In the genomic region with DNA sequence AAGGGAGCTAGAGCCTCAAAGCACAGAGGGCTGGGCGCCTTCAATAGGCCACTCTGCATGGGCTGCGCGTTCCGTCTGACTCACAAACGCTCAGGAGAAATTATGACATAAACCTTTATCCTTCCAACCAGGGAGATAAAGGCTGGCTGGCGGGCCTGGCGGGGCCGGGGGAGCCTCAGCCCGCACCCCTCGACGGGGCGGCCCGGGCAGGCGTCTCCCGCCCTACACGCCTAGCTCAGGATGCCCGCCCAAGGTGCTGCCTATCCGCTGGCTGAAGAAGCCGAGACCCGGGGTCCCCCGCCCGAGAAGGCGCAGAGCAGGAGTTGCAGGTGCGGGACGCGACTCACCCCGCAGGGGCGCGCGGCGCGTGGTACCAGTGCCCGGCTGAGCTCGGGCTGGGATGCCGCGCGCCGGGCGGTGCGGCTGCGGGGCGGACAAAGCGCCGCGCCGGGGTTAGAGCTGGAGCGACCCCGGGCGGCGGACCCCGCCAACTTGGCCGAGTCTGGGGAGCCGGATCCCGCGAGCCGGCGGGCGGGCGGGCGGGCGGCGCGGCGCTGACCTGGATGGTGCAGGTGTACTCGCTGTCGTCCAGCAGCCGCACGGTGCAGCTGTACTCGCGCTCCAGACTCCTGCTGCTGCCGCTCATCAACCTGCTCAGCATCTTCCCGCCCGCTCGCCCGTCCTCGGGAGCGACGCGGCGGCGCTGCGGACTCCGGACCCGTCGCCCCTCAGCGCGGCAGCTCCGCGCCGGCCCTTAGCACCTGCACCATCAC, we compare ENCODE assay signal across 9 mouse cellular contexts. TPM values are rescaled to one million over a fixed set of nuclear protein-coding genes. Genes with fewer than 3 reads are reported as not detected.
DNase-seq lines count a peak whose midpoint lies in the region; ATAC-seq and TF ChIP-seq lines count a peak whose summit lies in the region.
"Had no signal": no experiment of that assay in that cellular context is flagged by ENCODE, and none has a peak within 500 bp of the region (broad histone marks: within the 10 kb centered on the region; RNA-seq: fewer than 3 reads in every experiment).

No protein-coding gene starts in this region.

- TF ChIP-seq RAD21 in CH12.LX (IDR thresholded peaks at IDR 0.05; ENCODE audit: low read depth, low read length): no peak

- peaks cover 0 to 4% of the 10 kb centered on the region in 2 experiments; a peak in 1 of 4 replicates for H3K4me1 ChIP-seq in CH12.LX (ENCODE audit: control insufficient read depth in 1 of 2, insufficient read depth in 2 of 2)
- H3K4me1 ChIP-seq in kidney, postnatal 0 days (replicated peaks; ENCODE audit: insufficient read depth, low read length): peaks cover 5% of the 10 kb centered on the region; the same call in 1 of the 2 replicates
- no peaks in the 10 kb centered on the region for H3K4me1 ChIP-seq in stomach, embryonic 16.5 days (ENCODE audit: control insufficient read depth, insufficient read depth, low read length)

- H3K4me3 ChIP-seq in CH12.LX (replicated peaks in 1 of 3; ENCODE audit: low read depth in 2 of 3, low read length in 2 of 3, poor library complexity in 1 of 3): peak overlapping the region; percentile 20 to 62 (median 58)
- H3K4me3 ChIP-seq in kidney, postnatal 0 days (replicated peaks; ENCODE audit: low read depth, low read length): peak overlapping the region; percentile 52
- H3K4me3 ChIP-seq in stomach, embryonic 16.5 days (replicated peaks; ENCODE audit: low read length): peak overlapping the region; percentile 67

- WGBS in kidney, postnatal 0 days: under 1% methylated on average over 49 of the region's 90 CpGs
- under 1% methylated on average over 83 of the region's 90 CpGs for WGBS in stomach, embryonic 16.5 days

- H3K36me3 ChIP-seq in CH12.LX (replicated peaks in 1 of 2; ENCODE audit: control insufficient read depth in 1 of 2, insufficient read depth in 1 of 2, low read length in 1 of 2): no peaks in the 10 kb centered on the region
- no peaks in the 10 kb centered on the region for H3K36me3 ChIP-seq in kidney, postnatal 0 days (ENCODE audit: insufficient read depth, low read length)
- no peaks in the 10 kb centered on the region for H3K36me3 ChIP-seq in stomach, embryonic 16.5 days (ENCODE audit: control insufficient read depth, insufficient read depth, low read length)

- in situ Hi-C loops in CH12.LX (cut with MboI; ENCODE audit: low pct_ligation_motif_present, low pct_unique_long_range_greater_than_20kb, low sequenced_read_pairs): no loop called here

- H3K27ac ChIP-seq in CH12.LX (ENCODE audit: insufficient read depth, low read depth): no peak overlapping the region
- H3K27ac ChIP-seq in kidney, postnatal 0 days: no peak overlapping the region
- peak overlapping the region; percentile 51 for H3K27ac ChIP-seq in stomach, embryonic 16.5 days (ENCODE audit: low read length)

- H3K9me3 ChIP-seq in CH12.LX (replicated peaks; ENCODE audit: low read length): no peaks in the 10 kb centered on the region
- no peaks in the 10 kb centered on the region for H3K9me3 ChIP-seq in kidney, postnatal 0 days (replicated peaks; ENCODE audit: low read length)
- no peaks in the 10 kb centered on the region for H3K9me3 ChIP-seq in stomach, embryonic 16.5 days (replicated peaks; ENCODE audit: control insufficient read depth, low read length)

- H3K9ac ChIP-seq in CH12.LX (ENCODE audit: insufficient read depth, low read depth): no peak overlapping the region
- H3K9ac ChIP-seq in kidney, postnatal 0 days (ENCODE audit: low read depth, low read length): peak overlapping the region; percentile 31; the same call in 1 of the 2 replicates
- peak overlapping the region; percentile 67 for H3K9ac ChIP-seq in stomach, embryonic 16.5 days (ENCODE audit: low read length)

- peak; percentile 39 for DNase-seq in CD4-positive, CD25-positive, alpha-beta regulatory T cell, adult 2 months (ENCODE audit: low read depth, low spot score)
- DNase-seq in CH12.LX (ENCODE audit: extremely low read depth): no peak
- peak; percentile 58 to 71 for DNase-seq in cerebellum, adult 18-20 months
- no peak for DNase-seq in kidney, postnatal 0 days (ENCODE audit: low spot score)
- peak; percentile 24 to 27 for DNase-seq in lung, postnatal 4 days

- no peak for TF ChIP-seq CTCF in CH12.LX (conservative IDR thresholded peaks at IDR 0.05 in 1 of 2, IDR thresholded peaks at IDR 0.05 in 1 of 2; ENCODE audit: low read depth in 2 of 2, low read length in 2 of 2)
- TF ChIP-seq CTCF in kidney, postnatal 0 days (IDR thresholded peaks at IDR 0.05; ENCODE audit: low read depth): no peak

- H3K27me3 ChIP-seq in CH12.LX (replicated peaks): peaks cover 46% of the 10 kb centered on the region
- H3K27me3 ChIP-seq in kidney, postnatal 0 days (ENCODE audit: insufficient read depth, low read length): peaks cover 19% of the 10 kb centered on the region
- peaks cover 4% of the 10 kb centered on the region for H3K27me3 ChIP-seq in stomach, embryonic 16.5 days (ENCODE audit: control insufficient read depth, insufficient read depth, low read length)

- H3K79me2 ChIP-seq in CH12.LX (replicated peaks; ENCODE audit: control insufficient read depth, extremely low read depth, insufficient read depth, poor library complexity, severe bottlenecking): no peaks in the 10 kb centered on the region

- TF ChIP-seq POLR2A in CH12.LX (IDR thresholded peaks at IDR 0.05; ENCODE audit: low read depth, low read length): no peak

- peak overlapping the region; percentile 89 for H3K4me2 ChIP-seq in CH12.LX (ENCODE audit: insufficient read depth, low read depth, poor library complexity, severe bottlenecking)
- peak overlapping the region; percentile 81 for H3K4me2 ChIP-seq in kidney, postnatal 0 days (ENCODE audit: low read length)
- peak overlapping the region; percentile 83 for H3K4me2 ChIP-seq in stomach, embryonic 16.5 days (ENCODE audit: low read depth, low read length)

- dilution Hi-C loops in CH12.LX (cut with MboI; ENCODE audit: extremely low pct_ligation_motif_present, extremely low pct_unique_long_range_greater_than_20kb, low sequenced_read_pairs): no loop called here

- TF ChIP-seq EP300 in CH12.LX (IDR thresholded peaks at IDR 0.05; ENCODE audit: low read length): no peak

- no peak for ATAC-seq in CD4-positive, CD25-positive, alpha-beta regulatory T cell, adult 4 months
- ATAC-seq in frontal cortex, adult (ENCODE audit: low TSS enrichment): peak; percentile 32
- peak; percentile 79 for ATAC-seq in kidney, postnatal 0 days (replicated peaks; ENCODE audit: low FRiP score, low read depth)
- ATAC-seq in stomach, embryonic 16.5 days (ENCODE audit: insufficient read depth, low FRiP score): peak; percentile 80

TF ChIP-seq in CH12.LX, 34 proteins besides CTCF, POLR2A, EP300 and RAD21:
- TF ChIP-seq MXI1 (IDR thresholded peaks at IDR 0.05; ENCODE audit: low read depth, low read length): no peak
- no peak for TF ChIP-seq SIN3A (IDR thresholded peaks at IDR 0.05; ENCODE audit: low read length)
- no peak for TF ChIP-seq BHLHE40 (IDR thresholded peaks at IDR 0.05; ENCODE audit: low read depth, low read length)
- no peak for TF ChIP-seq TBP (conservative IDR thresholded peaks at IDR 0.05; ENCODE audit: low read depth, low read length)
- TF ChIP-seq NELFE (IDR thresholded peaks at IDR 0.05; ENCODE audit: low read depth, low read length): no peak
- no peak for TF ChIP-seq MAX (IDR thresholded peaks at IDR 0.05; ENCODE audit: low read length)
- TF ChIP-seq JUND (conservative IDR thresholded peaks at IDR 0.05; ENCODE audit: low read depth, low read length): no peak
- TF ChIP-seq ZC3H11A (IDR thresholded peaks at IDR 0.05; ENCODE audit: low read depth, low read length): no peak
- TF ChIP-seq CHD2 (IDR thresholded peaks at IDR 0.05; ENCODE audit: low read length): no peak
- no peak for TF ChIP-seq GABPA (IDR thresholded peaks at IDR 0.05; ENCODE audit: insufficient replicate concordance, low read depth, low read length)
- no peak for TF ChIP-seq E2F4 (IDR thresholded peaks at IDR 0.05; ENCODE audit: insufficient replicate concordance, low read depth, low read length)
- no peak for TF ChIP-seq ZMIZ1 (IDR thresholded peaks at IDR 0.05; ENCODE audit: low read depth, low read length)
- TF ChIP-seq HCFC1 (IDR thresholded peaks at IDR 0.05; ENCODE audit: low read depth, low read length): no peak

RNA-seq across cellular contexts. Expression of a gene that starts 0.5 kb away (rescaled TPM):
- 1 to 10 TPM; 1.1 TPM for polyA plus RNA-seq in CD4-positive, CD25-positive, alpha-beta regulatory T cell, adult 4 months (2017; shearing (Covaris generic))
- total RNA-seq in CH12.LX (2012; rRNA removed) (1.9 and 2.1 TPM in 2 replicates), CH12.LX (2014; rRNA removed) (3.2 and 3.7 TPM in 2 replicates)
- 3.5 and 4.3 TPM in 2 replicates for polyA plus RNA-seq in CH12.LX (2012; ENCODE audit: insufficient read length, low read depth)
- polyA plus RNA-seq in kidney, postnatal 0 days (2015; fragmentation: Nextera tagmentation; extraction: Ambion mirVana): 0.37 and 0.42 TPM in 2 replicates
- 3.6 and 3.8 TPM in 2 replicates for polyA plus RNA-seq in stomach, embryonic 16.5 days (2015; fragmentation: Nextera tagmentation; extraction: Ambion mirVana)
- total RNA-seq: hematopoietic stem cell, adult 5-6 weeks had no signal

Comparison
In these comparisons a context has a peak if more than half of its experiments do, and no peak if none do; other contexts are left out.
1. DNase-seq: peak in CD4-positive, CD25-positive, alpha-beta regulatory T cell, adult 2 months (single experiment), cerebellum, adult 18-20 months (2 of 2) and lung, postnatal 4 days (2 of 2); none in CH12.LX (single experiment) and kidney, postnatal 0 days (single experiment).
2. Peak in every context shown above with its lines, with median percentiles within 50 percentile points of each other: H3K4me2 ChIP-seq and H3K4me3 ChIP-seq.